ENCODE assay signal across 23 mouse cellular contexts in genomic region chr11:9533658-9534202, GRCm38 (mm10).
DNase-seq lines count a peak whose midpoint lies in the region; ATAC-seq and TF ChIP-seq lines count a peak whose summit lies in the region.
"Had no signal": no experiment of that assay in that cellular context is flagged by ENCODE, and none has a peak within 500 bp of the region (broad histone marks: within the 10 kb centered on the region; RNA-seq: fewer than 3 reads in every experiment).

No protein-coding gene starts in this region.

- no peaks in the 10 kb centered on the region for H3K27me3 ChIP-seq in heart, adult 2 months (ENCODE audit: control insufficient read depth, insufficient read depth, low read length)
- H3K27me3 ChIP-seq in intestine, embryonic 15.5 days (replicated peaks): no peaks in the 10 kb centered on the region
- no peaks in the 10 kb centered on the region for H3K27me3 ChIP-seq in intestine, embryonic 16.5 days (replicated peaks; ENCODE audit: control insufficient read depth, insufficient read depth, low read length)
- H3K27me3 ChIP-seq in intestine, postnatal 0 days (replicated peaks; ENCODE audit: control insufficient read depth, insufficient read depth, low read length): no peaks in the 10 kb centered on the region
- H3K27me3 ChIP-seq: CH12.LX, Patski had no signal

- peak; percentile 55 for DNase-seq in heart, adult 11 months
- DNase-seq in heart, adult 2 months: no peak
- no peak for DNase-seq in thymus, postnatal 14 days
- DNase-seq in layer of hippocampus, adult 9-10 months (ENCODE audit: low spot score): no peak
- DNase-seq: adrenal gland, adult 2 months; adrenal gland, adult 8-10 months; adrenal gland, postnatal 10 days; adrenal gland, postnatal 14 days; adrenal gland, postnatal 25 days; adrenal gland, postnatal 36 days; B cell, adult 2 months; cerebellum, adult 11 months; cerebellum, adult 11-12 months; cerebellum, adult 18-20 months had no signal

- no peak overlapping the region for H3K27ac ChIP-seq in heart, adult 2 months
- H3K27ac ChIP-seq in intestine, embryonic 15.5 days: no peak overlapping the region
- H3K27ac ChIP-seq in intestine, embryonic 16.5 days (ENCODE audit: low read length): no peak overlapping the region
- H3K27ac ChIP-seq in intestine, postnatal 0 days (ENCODE audit: low read depth, low read length): no peak overlapping the region

- H3K36me3 ChIP-seq in heart, adult 2 months (ENCODE audit: control insufficient read depth, insufficient read depth, low read length): no peaks in the 10 kb centered on the region
- H3K36me3 ChIP-seq in intestine, embryonic 15.5 days: no peaks in the 10 kb centered on the region
- H3K36me3 ChIP-seq in intestine, embryonic 16.5 days (ENCODE audit: control insufficient read depth, insufficient read depth, low read length): no peaks in the 10 kb centered on the region
- H3K36me3 ChIP-seq in intestine, postnatal 0 days (ENCODE audit: control insufficient read depth, insufficient read depth): no peaks in the 10 kb centered on the region
- H3K36me3 ChIP-seq: G1E had no signal

- no peaks in the 10 kb centered on the region for H3K9me3 ChIP-seq in intestine, embryonic 15.5 days
- H3K9me3 ChIP-seq in intestine, embryonic 16.5 days (ENCODE audit: control insufficient read depth, low read length): no peaks in the 10 kb centered on the region
- H3K9me3 ChIP-seq in intestine, postnatal 0 days (ENCODE audit: control insufficient read depth): no peaks in the 10 kb centered on the region
- H3K9me3 ChIP-seq: G1E had no signal

- H3K4me2 ChIP-seq in intestine, embryonic 15.5 days (replicated peaks): no peak overlapping the region
- H3K4me2 ChIP-seq in intestine, embryonic 16.5 days (ENCODE audit: low read depth, low read length): no peak overlapping the region
- no peak overlapping the region for H3K4me2 ChIP-seq in intestine, postnatal 0 days (replicated peaks; ENCODE audit: low read depth)

- TF ChIP-seq POLR2A in heart, adult 2 months (IDR thresholded peaks at IDR 0.05; ENCODE audit: insufficient read depth, low read depth, low read length): no peak

- no peak for TF ChIP-seq EP300 in heart, adult 2 months (IDR thresholded peaks at IDR 0.05; ENCODE audit: insufficient read depth, low read depth, low read length)

- no peak for TF ChIP-seq CTCF in heart, adult 2 months (IDR thresholded peaks at IDR 0.05)
- TF ChIP-seq CTCF in intestine, postnatal 0 days (IDR thresholded peaks at IDR 0.05; ENCODE audit: low read depth): no peak

- H3K4me1 ChIP-seq in heart, adult 2 months (ENCODE audit: control insufficient read depth, insufficient read depth, low read length): no peaks in the 10 kb centered on the region
- no peaks in the 10 kb centered on the region for H3K4me1 ChIP-seq in intestine, embryonic 15.5 days (replicated peaks)
- H3K4me1 ChIP-seq in intestine, embryonic 16.5 days (ENCODE audit: control insufficient read depth, insufficient read depth, low read length): no peaks in the 10 kb centered on the region
- H3K4me1 ChIP-seq in intestine, postnatal 0 days (replicated peaks; ENCODE audit: control insufficient read depth, insufficient read depth, low read length): 0 out of 2 replicates have a peak, but pooled peaks cover 8% of the 10 kb centered on the region

- H3K79me2 ChIP-seq in heart, adult 2 months (replicated peaks; ENCODE audit: control insufficient read depth, insufficient read depth, low read length): no peaks in the 10 kb centered on the region

- no peak overlapping the region for H3K9ac ChIP-seq in heart, adult 2 months (ENCODE audit: low read depth, low read length)
- no peak overlapping the region for H3K9ac ChIP-seq in intestine, embryonic 15.5 days
- no peak overlapping the region for H3K9ac ChIP-seq in intestine, embryonic 16.5 days (ENCODE audit: low read depth, low read length)
- H3K9ac ChIP-seq in intestine, postnatal 0 days (ENCODE audit: low read depth, low read length): no peak overlapping the region

- intact Hi-C loops in heart, adult 2 months (cut with DNase I): no loop called here

- no peak overlapping the region for H3K4me3 ChIP-seq in heart, adult 2 months
- no peak overlapping the region for H3K4me3 ChIP-seq in intestine, embryonic 15.5 days (replicated peaks)
- H3K4me3 ChIP-seq in intestine, embryonic 16.5 days (ENCODE audit: low read length): no peak overlapping the region
- H3K4me3 ChIP-seq in intestine, postnatal 0 days (ENCODE audit: low read depth, low read length): no peak overlapping the region

- ATAC-seq in intestine, embryonic 15.5 days: peak; percentile 76
- ATAC-seq in intestine, embryonic 16.5 days: peak; percentile 89
- ATAC-seq in intestine, postnatal 0 days: peak; percentile 56
- no peak for ATAC-seq in cerebellum, adult (ENCODE audit: insufficient number of reproducible peaks, low FRiP score, low TSS enrichment)
- ATAC-seq: activated CD4-positive, CD25-positive, alpha-beta regulatory T cell, adult 4 months; CD4-positive, CD25-positive, alpha-beta regulatory T cell, adult 4 months; Patski had no signal

- WGBS in heart, adult 2 months: 69% methylated on average over 1 of the region's 1 CpGs
- WGBS in intestine, embryonic 15.5 days: 68% methylated on average over 1 of the region's 1 CpGs
- WGBS in intestine, embryonic 16.5 days: 73% methylated on average over 1 of the region's 1 CpGs
- WGBS in intestine, postnatal 0 days: 27% methylated on average over 1 of the region's 1 CpGs
